8 mouse cellular contexts compared by ENCODE assay signal in genomic region chr6:126752520-126752919, GRCm38 (mm10). TPM values are rescaled to one million over a fixed set of nuclear protein-coding genes. Genes with fewer than 3 reads are reported as not detected.
A peak's percentile ranks its signal among the peaks of the same experiment; 100 is the strongest.
DNase-seq lines count a peak whose midpoint lies in the region; ATAC-seq and TF ChIP-seq lines count a peak whose summit lies in the region.
"Had no signal": no experiment of that assay in that cellular context is flagged by ENCODE, and none has a peak within 500 bp of the region (broad histone marks: within the 10 kb centered on the region; RNA-seq: fewer than 3 reads in every experiment).

No protein-coding gene starts in this region.

- peak overlapping the region; percentile 45 for H3K4me3 ChIP-seq in testis, adult 2 months (ENCODE audit: control insufficient read depth, low read depth, low read length)
- H3K4me3 ChIP-seq in forebrain, embryonic 16.5 days (replicated peaks; ENCODE audit: low read length) = no peak overlapping the region
- no peak overlapping the region for H3K4me3 ChIP-seq in limb, embryonic 14.5 days (replicated peaks; ENCODE audit: low read length)
- H3K4me3 ChIP-seq: liver, embryonic 13.5 days had no signal

- no peaks in the 10 kb centered on the region for H3K9me3 ChIP-seq in forebrain, embryonic 16.5 days (ENCODE audit: control insufficient read depth, low read length)
- no peaks in the 10 kb centered on the region for H3K9me3 ChIP-seq in limb, embryonic 14.5 days (ENCODE audit: control insufficient read depth, low read length)
- H3K9me3 ChIP-seq: liver, embryonic 13.5 days had no signal

- peak; percentile 61; the same call in 1 of the 2 replicates for ATAC-seq in forebrain, embryonic 16.5 days
- ATAC-seq in limb, embryonic 14.5 days (ENCODE audit: low FRiP score, low read depth) = peak; percentile 32; the same call in 1 of the 2 replicates

- no peak overlapping the region for H3K9ac ChIP-seq in forebrain, embryonic 16.5 days (replicated peaks; ENCODE audit: low read depth, low read length)
- peak overlapping the region; percentile 28; the same call in 1 of the 2 replicates for H3K9ac ChIP-seq in limb, embryonic 14.5 days (ENCODE audit: low read depth, low read length, severe bottlenecking)
- H3K9ac ChIP-seq: liver, embryonic 13.5 days had no signal

- no peak for TF ChIP-seq POLR2A in testis, adult 2 months (IDR thresholded peaks at IDR 0.05; ENCODE audit: control insufficient read depth, low read depth, low read length)
- no peak for TF ChIP-seq POLR2A in limb, embryonic 14.5 days (IDR thresholded peaks at IDR 0.05; ENCODE audit: borderline replicate concordance, extremely low read depth, insufficient read depth, insufficient read length)

- no peak overlapping the region for H3K27ac ChIP-seq in testis, adult 2 months (ENCODE audit: control insufficient read depth, insufficient read depth, low read depth, low read length)
- H3K27ac ChIP-seq in forebrain, embryonic 16.5 days (ENCODE audit: low read length) = no peak overlapping the region
- H3K27ac ChIP-seq in limb, embryonic 14.5 days (replicated peaks; ENCODE audit: low read depth, low read length) = no peak overlapping the region
- H3K27ac ChIP-seq: liver, embryonic 13.5 days had no signal

- no peaks in the 10 kb centered on the region for H3K27me3 ChIP-seq in testis, adult 2 months (ENCODE audit: control insufficient read depth, insufficient read depth, low read length)
- no peaks in the 10 kb centered on the region for H3K27me3 ChIP-seq in forebrain, embryonic 16.5 days (replicated peaks; ENCODE audit: control insufficient read depth, insufficient read depth, low read length)
- no peaks in the 10 kb centered on the region for H3K27me3 ChIP-seq in limb, embryonic 14.5 days (ENCODE audit: control insufficient read depth, insufficient read depth, low read length)
- H3K27me3 ChIP-seq: liver, embryonic 13.5 days had no signal

- H3K36me3 ChIP-seq in testis, adult 2 months (ENCODE audit: control insufficient read depth, insufficient read depth, low read length) = no peaks in the 10 kb centered on the region
- H3K36me3 ChIP-seq in forebrain, embryonic 16.5 days (ENCODE audit: control insufficient read depth, insufficient read depth) = no peaks in the 10 kb centered on the region
- H3K36me3 ChIP-seq in limb, embryonic 14.5 days (ENCODE audit: control insufficient read depth, insufficient read depth, low read length) = no peaks in the 10 kb centered on the region
- H3K36me3 ChIP-seq: liver, embryonic 13.5 days had no signal

- 39% methylated on average over 12 of the region's 12 CpGs for WGBS in forebrain, embryonic 16.5 days
- WGBS in limb, embryonic 14.5 days = 28% methylated on average over 12 of the region's 12 CpGs

- no peak for TF ChIP-seq CTCF in testis, adult 2 months (IDR thresholded peaks at IDR 0.05; ENCODE audit: control insufficient read depth, insufficient read depth, insufficient replicate concordance, low read depth, low read length)

- H3K4me2 ChIP-seq in forebrain, embryonic 16.5 days (ENCODE audit: low read length) = no peak overlapping the region
- H3K4me2 ChIP-seq in limb, embryonic 14.5 days (replicated peaks; ENCODE audit: low read depth, low read length, severe bottlenecking) = peak overlapping the region; percentile 13; the same call in 1 of the 2 replicates
- H3K4me2 ChIP-seq: liver, embryonic 13.5 days had no signal

- no peak for DNase-seq in testis, postnatal 10 days (ENCODE audit: low spot score)
- DNase-seq in limb, embryonic 14.5 days (ENCODE audit: low spot score) = no peak
- DNase-seq in cerebellum, adult 11-12 months = no peak
- no peak for DNase-seq in adrenal gland, adult 8-10 months
- DNase-seq in urinary bladder, adult 2 months (ENCODE audit: low spot score) = no peak
- DNase-seq: liver, embryonic 13.5 days had no signal

- H3K4me1 ChIP-seq in testis, adult 2 months (ENCODE audit: control insufficient read depth, insufficient read depth, low read length) = peaks cover 2% of the 10 kb centered on the region; the same call in 1 of the 2 replicates
- no peaks in the 10 kb centered on the region for H3K4me1 ChIP-seq in forebrain, embryonic 16.5 days (replicated peaks; ENCODE audit: control insufficient read depth, insufficient read depth, low read length)
- peaks cover 17% of the 10 kb centered on the region for H3K4me1 ChIP-seq in limb, embryonic 14.5 days (ENCODE audit: control insufficient read depth, insufficient read depth, low read length)
- H3K4me1 ChIP-seq: liver, embryonic 13.5 days had no signal

RNA-seq across cellular contexts. Expression of gene Kcna6, which starts 12.0 kb away (rescaled TPM):
- polyA plus RNA-seq in testis, adult 2 months (2012; rRNA removed) = 0.25 and 0.31 TPM in 2 replicates
- 14.2 and 16.8 TPM in 2 replicates for polyA plus RNA-seq in forebrain, embryonic 16.5 days (2015; fragmentation: Nextera tagmentation; extraction: Ambion mirVana)
- polyA plus RNA-seq in limb, embryonic 14.5 days (2012; rRNA removed) = 8.6 and 9.1 TPM in 2 replicates
- polyA plus RNA-seq in limb, embryonic 14.5 days (2014; fragmentation: Nextera tagmentation; extraction: Ambion mirVana) = 8.5 and 8.9 TPM in 2 replicates
- total RNA-seq in adrenal gland, adult 8-10 months (2022) = 1 to 10 TPM in 2 of 4 experiments, under 1 TPM in 2; 0.59 to 1.9 (median 1.3) TPM
- 4.2 and 4.8 TPM in 2 replicates for polyA plus RNA-seq in urinary bladder, adult 2 months (2012; rRNA removed)
